Mouse (Mus musculus) frontal cortex, postnatal 14 days (tissue): ENCODE measurements around the gene Fmo1.

Experiments
- DNase-seq, 2 experiments: peaks; one replicate each; pipeline ENCODE4 v3.0.0; 2022; ENCODE audit warnings: low spot score in 2 of 2

The Fmo1 gene

DNA sequence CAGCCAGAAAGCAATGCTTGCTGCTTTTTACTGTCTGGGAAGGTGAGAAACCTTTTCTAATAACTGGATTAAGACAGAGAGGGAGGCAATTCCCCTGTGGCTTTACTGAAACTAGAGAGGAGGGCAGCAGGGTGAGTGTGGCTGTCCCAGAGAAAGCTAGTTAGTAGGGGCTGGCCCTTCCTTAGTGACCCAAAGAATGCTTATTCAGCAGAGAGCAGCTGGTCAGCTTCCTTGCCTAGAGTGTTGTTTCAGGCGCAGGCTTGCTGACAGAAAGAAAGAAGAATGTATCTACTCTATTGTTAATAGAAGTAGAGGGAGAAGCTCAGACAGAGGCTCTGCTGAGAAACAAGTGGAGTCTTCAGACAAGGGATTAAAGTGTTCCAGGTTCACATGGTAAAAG is 4.1 kb downstream of the Fmo1 start:
- DNase-seq, result no peak

DNA sequence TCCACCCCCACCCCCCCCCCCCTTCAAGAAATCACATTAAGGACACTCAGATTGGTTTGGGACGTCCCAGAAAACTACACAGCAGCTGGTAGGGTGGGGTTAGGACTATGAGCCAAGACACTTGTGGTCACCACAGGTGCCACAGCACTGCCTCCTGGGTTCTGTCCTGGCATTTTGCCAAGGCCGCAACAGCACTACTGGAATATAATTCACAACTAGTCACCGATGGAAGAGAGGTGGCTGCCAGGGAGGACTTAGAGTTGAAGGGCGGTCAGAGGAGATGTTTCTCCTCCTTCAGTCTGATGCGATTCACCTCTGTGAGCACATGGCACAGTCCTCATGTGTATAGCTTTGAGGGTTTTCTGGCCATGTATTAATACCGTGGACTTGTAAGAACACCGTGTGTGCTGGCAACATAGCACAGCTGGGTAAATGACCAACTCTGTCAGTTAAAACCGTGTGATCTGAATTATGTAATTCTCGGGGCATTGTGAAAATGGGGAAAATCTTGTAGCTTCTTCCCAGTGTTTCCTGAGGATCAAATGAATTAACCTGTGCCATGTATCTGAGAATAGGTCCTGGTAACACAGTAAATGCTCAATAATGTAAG is 6.3 kb downstream of the Fmo1 start:
- DNase-seq, result no peak

DNA sequence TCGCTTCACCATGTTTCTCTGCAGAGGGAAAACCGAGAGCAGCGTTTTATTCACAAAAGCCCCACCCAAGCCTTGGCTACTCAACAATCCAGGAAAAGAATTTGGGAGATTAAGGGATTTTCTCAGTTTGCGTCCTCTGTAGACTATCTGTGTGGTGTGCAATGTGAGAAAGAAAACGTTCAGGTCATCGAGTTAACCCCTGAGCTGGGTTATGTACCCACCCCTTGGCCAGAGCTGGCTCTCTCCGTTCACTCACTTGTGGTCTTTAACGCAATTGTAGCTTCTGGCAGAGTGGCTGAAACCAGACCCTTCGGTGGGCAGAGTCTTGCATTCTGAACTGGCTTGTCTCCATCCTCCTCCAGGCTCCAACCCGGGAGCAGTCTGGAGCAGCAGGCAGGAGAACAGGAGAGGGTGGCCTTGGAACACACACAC is 6.8 kb downstream of the Fmo1 start:
- DNase-seq, result no peak

DNA sequence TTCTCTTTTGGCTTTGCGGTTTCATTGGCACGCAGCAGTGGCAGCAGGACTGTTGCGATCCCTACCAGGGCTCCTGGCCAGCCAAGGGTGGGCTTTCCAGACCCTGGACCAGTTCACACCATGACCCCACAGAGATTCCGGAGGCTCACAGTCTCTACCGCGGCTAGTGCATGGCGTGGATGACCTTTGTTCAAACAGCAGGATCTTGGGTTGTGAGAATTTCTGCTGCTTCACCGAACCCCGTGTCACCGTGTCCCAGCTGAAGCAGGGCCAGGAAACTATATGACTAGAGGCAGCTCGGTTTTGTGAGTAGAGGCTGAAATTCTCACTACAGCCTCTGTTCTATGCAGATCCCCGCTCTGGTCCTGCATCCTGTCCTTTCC is 7.7 kb downstream of the Fmo1 start:
- no peak for DNase-seq

DNA sequence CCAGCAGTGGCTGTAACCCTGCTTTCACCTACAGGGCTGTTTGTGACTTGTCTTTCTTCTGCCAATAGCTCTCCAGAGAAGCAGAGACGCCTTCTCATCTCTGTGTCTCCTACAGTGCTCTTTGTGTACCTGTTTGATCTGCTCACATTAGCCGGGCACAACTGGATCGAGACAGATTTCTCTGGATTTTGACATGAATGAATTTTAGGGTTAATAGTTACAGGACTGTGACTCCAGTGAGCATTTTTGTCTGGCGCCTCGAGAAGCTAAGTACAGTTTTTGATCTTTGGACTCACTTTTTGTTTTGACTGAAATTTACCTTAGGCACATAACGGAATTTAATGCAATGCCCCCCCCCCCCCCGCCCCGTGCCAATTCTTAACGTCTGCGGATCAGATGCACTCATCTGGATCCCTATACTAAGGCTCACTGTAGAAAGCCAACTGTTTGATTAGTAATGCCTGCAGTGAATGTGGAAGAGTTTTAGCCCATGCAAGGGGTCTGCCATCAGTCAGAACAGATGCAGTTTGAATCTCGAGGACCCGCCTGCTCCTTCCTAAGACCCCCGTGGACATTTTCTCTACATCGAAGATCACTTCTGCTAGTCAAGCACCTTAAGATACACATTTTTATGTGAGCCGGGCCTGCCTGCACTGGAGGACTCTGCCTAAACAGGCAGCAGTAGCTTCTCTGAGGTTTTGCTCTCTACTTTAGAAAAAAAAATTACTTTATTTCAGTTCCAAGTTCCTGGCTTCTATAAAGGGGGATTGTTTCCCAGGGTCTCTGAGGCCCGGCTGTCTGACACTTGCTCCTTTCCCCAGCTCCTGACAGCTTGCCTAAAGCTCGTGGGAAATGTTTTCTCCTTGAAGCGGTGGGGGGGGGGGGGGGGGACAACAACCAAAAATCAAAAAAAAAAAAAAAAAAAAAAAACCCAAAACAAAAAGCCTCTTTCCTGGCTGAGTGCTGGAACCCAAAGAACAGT is 8.4 kb downstream of the Fmo1 start:
- DNase-seq, result no peak

DNA sequence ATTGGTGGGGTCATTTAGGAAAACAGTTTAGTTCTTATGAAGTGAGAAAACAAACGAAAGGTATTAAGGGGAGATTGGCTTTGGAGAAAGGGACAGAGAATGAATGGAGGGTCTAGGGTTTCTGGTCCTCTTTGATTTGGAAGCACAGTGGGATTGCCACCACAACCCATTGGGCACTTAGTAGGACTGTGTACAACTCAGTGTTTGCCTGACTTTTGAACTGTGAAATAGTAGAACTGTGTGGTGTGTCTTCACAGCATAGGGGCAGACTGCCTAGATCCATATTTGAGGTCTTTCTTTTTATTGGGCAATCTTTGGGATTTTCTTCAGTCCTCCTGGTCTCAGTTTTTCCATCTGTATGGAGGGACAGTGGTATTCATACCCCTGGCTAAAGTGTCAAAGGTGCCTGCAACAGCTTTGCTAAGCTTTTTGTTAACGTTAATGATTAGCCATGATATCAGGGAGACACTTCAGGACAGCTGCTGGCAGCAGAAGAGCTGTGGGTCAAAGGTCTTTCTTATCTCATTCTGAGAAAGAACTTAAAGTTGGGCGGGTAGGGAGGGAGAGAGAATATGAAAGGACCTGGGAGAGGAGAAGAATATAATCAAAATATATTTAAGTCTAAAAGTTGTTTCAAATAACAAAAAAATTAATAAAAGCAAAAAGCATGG is 12.5 kb downstream of the Fmo1 start:
- DNase-seq, result no peak

DNA sequence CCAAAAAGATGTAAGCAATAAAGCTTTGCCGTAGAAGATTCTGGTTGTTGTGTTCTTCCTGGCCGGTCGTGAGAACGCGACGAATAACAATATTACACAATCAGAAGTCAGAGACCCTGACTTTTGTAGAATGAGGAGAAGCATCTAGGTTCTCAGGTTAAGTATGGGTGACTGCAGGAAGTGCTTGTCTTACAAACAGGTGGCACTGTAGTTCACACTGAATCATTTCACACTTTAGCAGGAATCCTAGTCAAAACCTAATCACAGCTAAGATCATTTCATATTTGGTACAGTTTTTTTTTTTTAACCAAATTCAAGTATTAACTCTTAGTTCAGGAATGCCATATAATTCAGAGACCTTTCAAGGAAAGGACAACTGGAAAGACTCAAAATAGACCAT is 18.9 kb downstream of the Fmo1 start:
- DNase-seq, result no peak

DNA sequence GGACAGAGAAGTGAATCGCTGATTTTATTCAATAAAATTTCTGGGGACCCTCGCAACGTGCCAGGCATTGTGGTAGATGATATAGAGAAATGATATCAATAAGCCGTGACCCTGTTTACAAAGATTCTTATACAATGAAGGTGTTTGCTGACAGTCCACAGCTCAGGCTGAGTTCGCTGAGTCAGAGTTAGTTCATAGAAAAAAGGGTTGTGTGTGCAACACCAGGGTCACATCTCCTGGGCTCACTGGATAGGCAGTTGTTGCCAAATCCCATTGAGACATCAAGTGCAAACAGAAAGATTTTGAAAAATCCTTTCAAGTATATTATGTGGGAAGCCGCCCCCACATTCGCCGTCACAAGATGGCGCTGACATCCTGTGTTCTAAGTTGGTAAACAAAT is 26.2 kb downstream of the Fmo1 start:
- DNase-seq, result no peak

DNA sequence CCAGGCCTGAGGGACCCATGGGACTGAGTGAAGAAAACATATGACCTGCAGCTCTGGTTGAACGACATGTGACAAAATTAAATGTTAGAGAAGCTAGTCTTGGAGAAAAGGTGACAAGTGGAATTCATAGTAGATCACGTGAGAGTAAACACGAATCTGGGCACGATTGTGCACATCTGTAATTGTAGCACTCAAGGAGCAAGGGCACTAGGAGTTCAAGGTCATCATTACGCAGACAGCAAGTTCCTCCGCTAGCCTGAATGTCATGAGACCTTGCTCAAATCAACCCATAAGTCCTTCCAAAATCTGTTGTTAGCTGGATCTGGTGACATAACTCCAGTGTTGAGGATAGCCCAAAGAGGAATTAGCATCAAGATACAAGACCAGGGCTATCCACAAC is 27.4 kb downstream of the Fmo1 start:
- DNase-seq, result no peak

DNA sequence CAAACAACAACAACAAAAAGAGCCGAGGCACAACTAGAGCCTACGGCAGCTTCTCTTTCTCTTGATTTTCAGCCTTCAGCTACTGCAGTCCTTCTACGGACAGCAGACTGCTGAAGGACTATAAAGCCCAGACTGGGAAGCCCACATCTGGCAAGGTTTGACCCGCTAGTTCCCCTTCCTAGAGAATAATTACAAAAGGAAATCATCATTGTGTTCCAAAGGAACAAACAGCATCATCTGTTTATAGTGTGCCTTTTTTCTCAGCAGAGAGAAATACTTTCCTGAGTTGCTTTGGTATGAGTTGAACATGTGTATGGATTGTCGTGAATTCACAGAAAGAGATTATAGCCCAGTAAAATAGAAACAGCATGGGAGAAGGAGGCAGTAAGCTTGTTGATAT is 32.1 kb downstream of the Fmo1 start:
- no peak for DNase-seq

DNA sequence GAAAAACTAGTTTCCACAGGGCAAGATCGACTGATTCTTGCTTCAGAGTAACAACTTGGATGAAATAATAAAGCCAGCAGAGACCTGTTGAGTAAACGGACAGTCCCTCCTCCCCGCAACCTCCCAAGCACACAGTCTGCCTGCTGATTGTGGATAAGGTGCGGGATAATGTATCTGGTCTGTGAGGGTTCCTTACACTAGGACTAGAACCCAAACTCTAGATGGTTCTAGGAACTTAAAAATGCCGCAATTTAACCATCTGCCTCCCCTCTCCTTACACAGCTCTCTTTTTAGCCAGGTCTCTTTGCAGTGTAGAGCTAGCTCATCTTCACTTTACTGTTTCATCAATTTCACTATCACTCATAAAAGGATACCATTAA is 33.8 kb downstream of the Fmo1 start:
- DNase-seq, result no peak

DNA sequence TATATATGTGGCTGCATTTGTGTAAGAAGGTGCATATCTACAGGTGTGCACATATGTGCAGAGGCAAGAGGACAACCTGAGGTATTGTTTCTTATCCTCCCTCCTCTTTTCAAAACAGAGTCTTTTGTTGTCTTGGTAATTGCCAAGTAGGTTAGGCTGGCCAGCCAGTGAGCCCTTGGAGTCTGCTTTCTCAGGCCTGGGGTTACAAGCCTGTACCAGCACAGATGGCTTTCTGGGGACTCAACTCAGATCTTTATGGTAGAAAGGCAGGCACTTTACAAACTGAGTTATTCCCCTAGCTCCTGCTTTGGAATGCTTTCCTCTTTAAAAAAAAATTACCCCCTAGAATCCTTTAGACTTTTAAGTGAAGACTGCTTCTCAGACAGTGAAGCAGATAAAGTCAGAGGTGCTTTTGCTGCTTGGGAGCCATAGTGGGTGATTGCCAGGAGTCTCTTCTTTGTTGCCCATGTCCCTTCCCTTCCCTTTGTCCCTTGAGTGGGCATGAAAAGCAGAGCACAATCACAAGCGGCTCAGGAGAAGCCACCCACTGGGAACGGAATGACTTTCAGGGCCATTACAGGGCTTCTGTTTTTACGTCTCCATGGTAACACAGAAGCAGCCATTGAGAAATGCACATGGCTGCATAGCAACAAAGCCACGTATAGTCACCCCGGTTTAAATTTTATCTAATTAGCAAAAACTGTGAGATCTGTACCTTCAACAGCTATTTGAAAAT is 34.4 kb downstream of the Fmo1 start:
- DNase-seq, result no peak

DNA sequence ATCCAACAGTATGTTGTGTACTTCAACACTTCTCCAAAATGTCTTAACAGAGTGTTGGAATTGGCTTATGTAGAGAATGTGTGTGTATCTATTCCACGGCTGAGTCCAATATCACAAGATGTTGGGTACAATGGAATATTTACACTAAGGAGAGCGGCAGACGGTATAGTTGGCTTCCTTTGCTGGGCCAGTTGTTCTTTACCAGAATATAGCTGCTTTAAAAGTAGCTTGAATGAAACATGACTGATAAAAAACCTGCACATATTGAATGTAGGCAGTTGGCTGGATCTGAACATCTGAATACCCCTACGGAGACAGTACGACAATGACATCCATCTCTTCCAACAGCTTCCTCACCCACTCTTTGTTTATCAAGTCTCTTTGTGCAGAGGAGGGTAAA is 47.1 kb downstream of the Fmo1 start:
- DNase-seq, result no peak

DNA sequence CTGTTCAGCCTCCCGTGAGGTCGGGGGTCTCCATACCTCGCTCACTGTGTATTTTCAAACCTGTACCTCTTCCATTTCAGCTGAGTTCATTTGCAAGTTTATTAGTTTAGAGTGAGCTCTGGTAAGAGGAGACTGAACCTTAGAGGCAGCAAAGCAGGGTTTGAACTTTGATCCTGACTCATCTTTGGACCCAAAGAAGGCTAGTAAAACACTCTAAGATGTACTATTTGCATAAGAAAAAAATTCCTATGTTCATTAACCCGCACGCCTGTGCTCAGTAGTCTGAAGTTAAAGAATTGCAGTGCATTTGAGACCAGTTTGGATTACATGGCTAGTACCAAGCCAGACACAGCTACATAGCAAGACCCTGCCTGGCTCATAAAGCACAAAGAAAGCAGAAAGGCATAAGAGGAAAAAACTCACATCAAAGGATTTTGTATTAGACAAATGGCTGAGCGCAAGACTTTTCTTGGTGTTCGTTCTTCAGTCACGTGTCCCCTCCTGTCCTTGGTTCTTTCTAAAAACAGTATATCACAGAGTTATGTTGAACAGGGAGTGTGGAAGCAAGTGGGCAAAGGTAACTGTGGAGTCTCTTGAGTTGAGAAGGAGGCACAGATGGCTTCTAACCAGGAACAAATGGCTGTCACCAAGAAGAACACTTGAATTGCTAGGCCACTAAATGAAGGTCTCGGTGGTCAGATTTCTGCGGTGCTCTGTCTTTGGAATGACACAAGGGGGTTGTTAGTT is 50.9 kb downstream of the Fmo1 start:
- no peak for DNase-seq

DNA sequence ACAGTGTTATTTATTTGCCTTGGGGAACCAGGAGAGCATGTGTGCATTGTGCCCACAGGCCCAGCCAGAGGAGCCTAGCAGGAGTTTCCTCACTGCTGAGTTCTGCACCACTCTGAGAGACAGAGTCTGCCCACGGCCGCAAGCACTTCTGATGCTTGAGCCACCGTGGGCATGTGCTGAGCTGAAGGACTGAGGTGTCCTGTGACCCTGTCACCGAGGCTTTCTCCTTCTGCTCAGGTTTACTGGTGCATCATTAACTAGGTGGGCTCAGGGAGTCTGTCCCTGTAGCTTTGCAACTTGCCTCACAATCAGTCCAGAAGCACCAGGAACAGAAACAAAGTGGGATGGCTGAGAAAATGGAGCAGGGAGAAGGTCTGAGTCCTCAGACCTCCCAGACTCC is 51.5 kb downstream of the Fmo1 start:
- DNase-seq, result no peak

DNA sequence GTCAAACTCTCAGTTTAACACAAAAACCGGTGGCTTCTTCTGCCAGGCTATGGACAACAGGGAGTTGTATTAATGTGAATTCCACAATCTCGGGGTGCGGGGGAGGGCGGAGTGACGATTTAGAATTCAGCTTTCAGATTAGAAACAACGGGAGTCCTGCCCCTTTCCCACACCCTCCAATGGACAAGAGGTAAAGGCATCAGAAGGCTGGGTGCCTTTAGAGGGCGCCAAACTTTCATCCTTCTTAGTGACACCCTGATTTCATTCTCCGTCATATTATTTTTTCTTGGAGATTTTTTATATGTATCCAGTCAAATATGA is 52.6 kb downstream of the Fmo1 start, which contains the start of gene Fmo4:
Gene Fmo4 (minus strand): TSS at position 137 of the 321 bp plus-strand sequence.
- DNase-seq, result peak in 1 of 2 experiments; percentile 9

DNA sequence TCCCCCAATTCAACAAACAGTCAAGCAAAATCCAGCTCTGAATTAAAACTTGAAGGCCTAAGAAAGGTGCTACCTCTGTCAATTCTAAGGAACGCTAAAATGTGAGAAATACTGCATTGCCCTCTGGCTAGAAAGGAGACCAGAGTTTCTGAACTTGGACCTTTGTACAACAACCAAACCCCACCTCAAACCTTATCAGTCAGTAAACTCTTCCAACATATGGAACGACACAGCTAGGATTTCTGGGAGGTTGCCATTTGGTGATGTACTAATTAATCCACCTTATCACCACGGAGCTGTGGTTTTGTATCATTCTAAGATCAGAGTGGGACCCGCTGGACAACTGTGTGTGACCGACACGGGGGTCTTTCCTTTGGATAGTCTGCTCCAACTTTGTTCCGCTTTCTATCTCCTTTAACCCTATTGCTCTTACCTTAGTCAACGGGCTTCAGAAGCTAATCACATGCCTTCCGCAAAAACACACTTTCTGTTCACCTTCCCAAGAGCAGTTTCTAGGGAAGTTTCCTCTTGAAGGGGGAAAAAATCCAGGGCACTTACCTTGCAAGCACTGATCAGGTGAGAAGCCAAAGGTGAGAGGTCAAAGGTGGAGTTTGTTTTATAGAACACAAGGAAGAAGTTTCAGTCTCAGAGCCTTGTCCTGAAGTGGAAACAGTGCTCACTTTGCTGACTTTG is 53.1 kb downstream of the Fmo1 start:
- DNase-seq, result no peak

DNA sequence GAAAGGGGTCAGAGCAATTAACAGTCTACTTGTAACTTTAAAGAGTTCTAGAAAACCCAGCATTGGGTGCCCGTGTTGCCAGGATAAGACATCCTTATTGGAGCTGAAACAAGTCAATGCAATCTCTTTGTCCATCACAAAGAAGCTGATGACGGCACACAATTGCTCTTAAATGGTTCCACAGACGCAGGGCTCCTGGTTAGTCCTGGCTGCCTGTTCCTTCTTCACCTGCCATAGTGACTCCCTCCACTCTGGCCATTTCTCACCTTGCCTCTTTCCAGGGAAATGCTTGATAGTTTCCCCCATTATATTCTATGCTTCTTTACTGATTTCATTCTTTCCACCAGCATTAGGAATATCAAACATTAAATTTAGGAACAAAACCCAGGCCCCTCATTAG is 57.9 kb downstream of the Fmo1 start:
- no peak for DNase-seq

DNA sequence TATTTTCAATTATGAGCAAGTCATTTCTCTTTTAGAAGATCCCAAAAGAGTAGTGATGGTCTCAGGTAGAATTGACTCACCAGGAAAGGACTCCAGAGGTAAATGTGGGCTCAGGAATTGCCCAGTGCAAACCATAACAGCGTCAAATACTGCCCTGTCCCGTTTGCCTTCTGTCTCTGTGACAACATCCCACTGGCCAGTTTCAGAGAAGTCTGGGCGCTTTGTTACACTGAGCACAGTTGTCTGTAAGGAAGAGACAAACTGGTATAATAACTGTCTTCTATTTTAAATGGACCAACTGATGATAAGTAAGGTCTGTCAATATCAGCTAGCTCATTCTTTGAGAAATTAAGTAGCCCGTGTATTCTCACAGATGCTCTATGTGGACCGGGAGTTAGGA is 59.0 kb downstream of the Fmo1 start:
- no peak for DNase-seq

DNA sequence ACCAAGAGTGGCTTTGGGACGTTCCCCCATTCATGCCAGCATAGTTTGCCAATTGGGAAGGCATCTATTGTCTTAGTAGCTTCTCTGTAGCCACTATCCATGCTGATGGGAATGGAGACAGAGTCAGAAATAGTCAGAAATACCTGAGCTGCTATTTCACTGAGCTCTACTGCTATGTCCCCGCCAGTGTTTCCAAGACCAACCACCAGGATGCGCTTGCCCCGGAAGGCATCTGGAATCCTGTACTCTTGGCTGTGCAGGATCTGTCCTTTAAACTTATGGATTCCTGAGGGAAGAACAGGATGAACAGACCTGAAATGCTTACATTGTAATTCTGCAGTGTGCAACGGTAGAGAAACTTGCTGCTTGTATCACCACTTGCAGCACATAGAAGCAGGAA is 61.4 kb downstream of the Fmo1 start:
- DNase-seq, result no peak

DNA sequence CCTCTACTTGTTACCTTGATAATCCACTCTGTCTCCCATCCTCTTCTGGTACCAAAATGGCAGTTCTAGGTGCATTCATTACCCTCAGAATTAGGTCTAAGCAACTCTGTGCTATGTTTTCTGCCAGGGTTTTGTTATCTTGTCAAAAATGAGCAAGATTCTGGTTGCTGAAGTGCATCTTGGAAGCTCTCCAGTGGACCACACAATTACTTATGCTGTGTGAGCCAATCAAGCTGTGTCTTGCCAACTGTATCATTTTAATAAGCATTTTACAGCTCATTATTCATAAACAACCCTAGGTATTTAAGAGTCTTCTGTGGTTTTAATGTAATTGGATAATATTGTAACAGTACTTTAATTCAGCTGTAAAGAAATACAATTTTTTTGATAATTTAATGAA is 70.0 kb downstream of the Fmo1 start:
- DNase-seq, result no peak
